Mouse (Mus musculus): ENCODE data around the gene Myo18a. TPM values are rescaled to one million over a fixed set of nuclear protein-coding genes. Genes with fewer than 3 reads are reported as not detected.
A peak's percentile ranks its signal among the peaks of the same experiment; 100 is the strongest.

Myo18a gene
- polyA plus RNA-seq, 1 experiment from 2014 or later: 28.4 TPM

GRCm38 (mm10) chr11:77893787-77894718 is 131.0 kb downstream of the Myo18a start, which contains the start of gene Pipox:
Pipox (minus strand) TSS chr11:77894096.
- 17% methylated on average over 11 of the region's 11 CpGs for WGBS

GRCm38 (mm10) chr11:77894967-77895366 is 131.9 kb downstream of the Myo18a start:
- no peak for ATAC-seq (ENCODE audit: insufficient number of reproducible peaks, insufficient read depth, low FRiP score, low TSS enrichment, low read depth)
- Histone ChIP-seq H3K27ac (no peak overlapping the region), H3K9me3 (no peaks in the 10 kb centered on the region), H3K4me1 (peaks cover 38% of the 10 kb centered on the region), H3K36me3 (no peaks in the 10 kb centered on the region), H3K9ac (no peak overlapping the region), H3K4me2 (no peak overlapping the region), H3K27me3 (peaks cover 58% of the 10 kb centered on the region), H3K4me3 (no peak overlapping the region)
- WGBS: 80% methylated on average over 2 of the region's 2 CpGs

More at GRCm38 (mm10) chr11:77893787-77894718, 131.0 kb downstream of the Myo18a start, which contains the start of gene Pipox:
- Histone ChIP-seq H3K9me3 (no peaks in the 10 kb centered on the region), H3K27me3 (peaks cover 58% of the 10 kb centered on the region), H3K4me1 (peaks cover 38% of the 10 kb centered on the region), H3K36me3 (no peaks in the 10 kb centered on the region), H3K4me2 (peak within 1 kb of the TSS; percentile 38), H3K27ac (peak within 1 kb of the TSS; percentile 62; the same call in 1 of the 2 replicates), H3K4me3 (no peak within 1 kb of the TSS), H3K9ac (peak within 1 kb of the TSS; percentile 44; the same call in 1 of the 2 replicates)
- ATAC-seq (ENCODE audit: insufficient number of reproducible peaks, insufficient read depth, low FRiP score, low TSS enrichment, low read depth): no peak

GRCm38 (mm10) chr11:77896011-77896410 is 133.0 kb downstream of the Myo18a start:
- 70% methylated on average over 9 of the region's 9 CpGs for WGBS
- no peak for ATAC-seq (ENCODE audit: insufficient number of reproducible peaks, insufficient read depth, low FRiP score, low TSS enrichment, low read depth)
- Histone ChIP-seq H3K9ac (no peak overlapping the region), H3K27me3 (peaks cover 55% of the 10 kb centered on the region), H3K4me1 (peaks cover 38% of the 10 kb centered on the region), H3K27ac (no peak overlapping the region), H3K36me3 (no peaks in the 10 kb centered on the region), H3K4me3 (no peak overlapping the region), H3K4me2 (no peak overlapping the region; the same call in 1 of the 2 replicates), H3K9me3 (no peaks in the 10 kb centered on the region)

DNA sequence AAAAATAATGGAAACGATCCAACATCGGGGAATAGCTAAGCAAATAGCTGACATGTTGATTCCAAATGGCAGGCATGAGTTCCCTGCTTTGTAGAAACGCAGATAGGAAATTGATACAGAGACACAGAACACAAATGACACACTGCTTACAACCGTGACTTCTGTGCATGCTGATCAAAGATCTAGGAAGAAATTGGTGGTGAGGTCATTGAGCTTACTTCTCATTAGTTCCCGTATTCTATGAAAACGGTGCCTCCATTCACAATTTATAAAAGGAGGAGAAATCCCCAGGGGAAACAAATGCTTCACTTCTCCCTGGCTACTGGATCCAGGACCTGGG is 133.4 kb downstream of the Myo18a start:
- ATAC-seq (ENCODE audit: insufficient number of reproducible peaks, insufficient read depth, low FRiP score, low TSS enrichment, low read depth): no peak
- whole genome bisulfite sequencing: 19% methylated on average over 6 of the region's 6 CpGs
- peaks cover 53% of the 10 kb centered on the region for H3K27me3 ChIP-seq
- peaks cover 41% of the 10 kb centered on the region for H3K4me1 ChIP-seq
- peak overlapping the region; percentile 50 for H3K4me2 ChIP-seq
- H3K9ac ChIP-seq: peak overlapping the region; percentile 49; the same call in 1 of the 2 replicates
- peak overlapping the region; percentile 19; the same call in 1 of the 2 replicates for H3K4me3 ChIP-seq
- H3K9me3 ChIP-seq: no peaks in the 10 kb centered on the region
- no peak overlapping the region for H3K27ac ChIP-seq
- H3K36me3 ChIP-seq: no peaks in the 10 kb centered on the region

- peaks cover 48% of the 10 kb centered on the region for H3K27me3 ChIP-seq
- peak overlapping the region; percentile 19 for H3K4me3 ChIP-seq
These were observed 134.1 kb downstream of the Myo18a start for GRCm38 (mm10) chr11:77896820-77897805.

DNA sequence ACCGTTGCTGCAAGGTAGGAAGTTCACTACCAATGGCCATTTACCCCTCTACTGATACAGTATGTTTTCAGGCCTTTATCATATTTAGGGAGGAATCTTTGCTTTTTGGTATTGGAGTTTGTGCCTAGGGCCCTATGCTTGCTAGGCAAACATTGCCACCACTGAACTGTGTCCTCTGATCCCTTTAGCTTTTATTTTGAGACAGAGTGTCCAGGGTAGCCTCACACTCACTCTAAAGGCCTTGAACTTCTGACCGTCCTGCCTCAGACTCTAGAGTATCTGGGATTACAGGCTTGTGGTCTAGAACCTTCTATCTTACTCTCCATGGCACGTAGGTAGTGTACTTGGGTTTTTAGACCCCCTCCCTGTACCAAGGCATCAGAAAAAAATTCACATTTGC is 137.1 kb downstream of the Myo18a start:
- no peak overlapping the region for H3K27ac ChIP-seq
- peaks cover 48% of the 10 kb centered on the region for H3K27me3 ChIP-seq
- WGBS: 88% methylated on average over 3 of the region's 3 CpGs
- peaks cover 40% of the 10 kb centered on the region for H3K4me1 ChIP-seq
- H3K9ac ChIP-seq: no peak overlapping the region
- H3K36me3 ChIP-seq: no peaks in the 10 kb centered on the region
- no peak for ATAC-seq (ENCODE audit: insufficient number of reproducible peaks, insufficient read depth, low FRiP score, low TSS enrichment, low read depth)
- H3K4me3 ChIP-seq: no peak overlapping the region
- H3K4me2 ChIP-seq: no peak overlapping the region
- no peaks in the 10 kb centered on the region for H3K9me3 ChIP-seq

More at GRCm38 (mm10) chr11:77896820-77897805, 134.1 kb downstream of the Myo18a start:
- peak overlapping the region; percentile 49; the same call in 1 of the 2 replicates for H3K9ac ChIP-seq
- H3K27ac ChIP-seq: 0 out of 2 replicates have a peak overlapping the region, but pooled peaks have one; percentile 7
- H3K36me3 ChIP-seq: no peaks in the 10 kb centered on the region
- ATAC-seq (ENCODE audit: insufficient number of reproducible peaks, insufficient read depth, low FRiP score, low TSS enrichment, low read depth): no peak
- peak overlapping the region; percentile 50 for H3K4me2 ChIP-seq
- H3K9me3 ChIP-seq: no peaks in the 10 kb centered on the region
- H3K4me1 ChIP-seq: peaks cover 47% of the 10 kb centered on the region
- WGBS: 7% methylated on average over 23 of the region's 23 CpGs

DNA sequence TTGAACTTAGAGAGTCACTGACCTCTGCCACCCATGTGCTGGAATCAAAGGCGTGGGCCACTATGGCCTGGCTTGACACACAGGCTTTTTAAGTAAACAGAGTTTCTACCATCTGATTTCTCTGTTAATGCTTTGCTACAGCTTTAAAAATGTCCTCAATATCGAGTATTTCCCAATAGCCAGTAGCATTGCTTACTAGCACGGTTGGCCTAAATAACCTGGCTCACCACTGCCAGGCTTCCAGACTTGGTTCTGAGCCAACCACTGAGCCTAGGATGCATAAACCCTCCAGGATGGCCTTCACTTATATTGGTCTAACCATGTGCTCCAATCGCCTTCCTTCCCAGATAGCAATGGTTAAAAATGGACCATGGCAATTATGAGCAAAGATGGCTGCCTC is 137.7 kb downstream of the Myo18a start:
- WGBS: 81% methylated on average over 4 of the region's 4 CpGs
- Histone ChIP-seq H3K4me3 (no peak overlapping the region), H3K4me2 (no peak overlapping the region), H3K9ac (no peak overlapping the region), H3K4me1 (peaks cover 40% of the 10 kb centered on the region), H3K9me3 (no peaks in the 10 kb centered on the region), H3K36me3 (no peaks in the 10 kb centered on the region), H3K27ac (no peak overlapping the region), H3K27me3 (peaks cover 42% of the 10 kb centered on the region)
- no peak for ATAC-seq (ENCODE audit: insufficient number of reproducible peaks, insufficient read depth, low FRiP score, low TSS enrichment, low read depth)

DNA sequence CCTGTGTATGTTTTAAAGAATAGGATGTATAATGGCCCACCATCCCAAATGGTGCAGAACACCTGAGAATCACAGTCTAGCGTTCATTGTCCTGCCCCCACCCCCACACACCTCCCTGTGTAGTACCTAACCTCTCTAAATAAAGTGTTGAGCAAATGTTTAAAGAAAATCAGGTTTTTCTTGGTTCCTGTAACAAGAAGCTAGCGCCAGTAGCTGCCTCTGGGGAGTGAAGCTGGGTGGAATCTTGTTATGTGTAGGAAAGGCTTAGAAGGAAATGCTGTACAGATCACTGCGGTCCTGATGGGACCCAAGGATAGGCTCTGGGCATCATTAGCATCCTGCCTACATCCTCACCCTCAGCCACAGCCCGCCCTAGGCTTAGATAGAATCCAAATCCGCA is 138.3 kb downstream of the Myo18a start:
- no peak overlapping the region for H3K4me3 ChIP-seq
- WGBS: 53% methylated on average over 5 of the region's 5 CpGs
- H3K4me1 ChIP-seq: peaks cover 37% of the 10 kb centered on the region
- H3K9me3 ChIP-seq: no peaks in the 10 kb centered on the region
- no peak overlapping the region for H3K4me2 ChIP-seq
- peaks cover 39% of the 10 kb centered on the region for H3K27me3 ChIP-seq
- no peaks in the 10 kb centered on the region for H3K36me3 ChIP-seq
- H3K27ac ChIP-seq: no peak overlapping the region
- ATAC-seq (ENCODE audit: insufficient number of reproducible peaks, insufficient read depth, low FRiP score, low TSS enrichment, low read depth): no peak
- H3K9ac ChIP-seq: no peak overlapping the region

GRCm38 (mm10) chr11:77901775-77902355 is 138.8 kb downstream of the Myo18a start:
- H3K4me2 ChIP-seq: no peak overlapping the region
- H3K9ac ChIP-seq: no peak overlapping the region
- H3K4me1 ChIP-seq: peaks cover 35% of the 10 kb centered on the region
- peaks cover 34% of the 10 kb centered on the region for H3K27me3 ChIP-seq
- no peak overlapping the region for H3K27ac ChIP-seq
- no peak overlapping the region for H3K4me3 ChIP-seq
- ATAC-seq (ENCODE audit: insufficient number of reproducible peaks, insufficient read depth, low FRiP score, low TSS enrichment, low read depth): no peak
- H3K9me3 ChIP-seq: no peaks in the 10 kb centered on the region
- no peaks in the 10 kb centered on the region for H3K36me3 ChIP-seq
- WGBS: 46% methylated on average over 8 of the region's 8 CpGs

DNA sequence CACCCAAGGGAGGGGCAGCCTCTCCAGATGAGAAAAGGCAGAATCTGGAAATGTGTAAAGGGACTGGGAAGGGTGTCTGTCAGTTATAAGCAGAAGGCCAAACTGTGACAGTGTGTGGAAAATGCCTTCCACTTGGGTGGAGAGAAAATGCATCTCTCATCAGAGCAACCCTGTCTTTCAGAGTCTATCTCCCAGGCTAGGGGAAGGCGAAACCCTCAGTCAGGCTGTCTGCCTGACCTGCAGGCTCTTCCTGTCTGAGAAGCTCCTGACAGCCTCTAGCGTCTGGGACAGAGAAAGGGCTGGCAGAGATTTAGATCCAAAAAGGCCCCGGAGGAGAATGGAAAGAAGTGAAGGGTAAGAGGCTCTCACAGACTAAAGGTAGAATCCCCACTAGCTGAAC is 140.7 kb downstream of the Myo18a start:
- no peaks in the 10 kb centered on the region for H3K36me3 ChIP-seq
- peaks cover 29% of the 10 kb centered on the region for H3K4me1 ChIP-seq
- H3K4me2 ChIP-seq: no peak overlapping the region
- H3K9ac ChIP-seq: no peak overlapping the region
- no peak for ATAC-seq (ENCODE audit: insufficient number of reproducible peaks, insufficient read depth, low FRiP score, low TSS enrichment, low read depth)
- no peaks in the 10 kb centered on the region for H3K9me3 ChIP-seq
- no peak overlapping the region for H3K27ac ChIP-seq
- WGBS: 21% methylated on average over 3 of the region's 3 CpGs
- H3K4me3 ChIP-seq: no peak overlapping the region
- H3K27me3 ChIP-seq: peaks cover 20% of the 10 kb centered on the region

GRCm38 (mm10) chr11:77904707-77905106 is 141.7 kb downstream of the Myo18a start:
- no peak overlapping the region for H3K4me2 ChIP-seq
- H3K36me3 ChIP-seq: no peaks in the 10 kb centered on the region
- H3K9ac ChIP-seq: no peak overlapping the region
- no peak for ATAC-seq (ENCODE audit: insufficient number of reproducible peaks, insufficient read depth, low FRiP score, low TSS enrichment, low read depth)
- WGBS: 42% methylated on average over 1 of the region's 1 CpGs
- peaks cover 34% of the 10 kb centered on the region for H3K4me1 ChIP-seq
- no peak overlapping the region for H3K27ac ChIP-seq
- peaks cover 21% of the 10 kb centered on the region for H3K27me3 ChIP-seq
- no peaks in the 10 kb centered on the region for H3K9me3 ChIP-seq
- no peak overlapping the region for H3K4me3 ChIP-seq
